Mouse (Mus musculus): ENCODE measurements at regions not wholly inside any gene's neighbourhood (a gene's known extent, or its start where the extent isn't known, plus 50 kb on each side); places are given as distances from the start of the nearest gene placed in this dataset.

DNA sequence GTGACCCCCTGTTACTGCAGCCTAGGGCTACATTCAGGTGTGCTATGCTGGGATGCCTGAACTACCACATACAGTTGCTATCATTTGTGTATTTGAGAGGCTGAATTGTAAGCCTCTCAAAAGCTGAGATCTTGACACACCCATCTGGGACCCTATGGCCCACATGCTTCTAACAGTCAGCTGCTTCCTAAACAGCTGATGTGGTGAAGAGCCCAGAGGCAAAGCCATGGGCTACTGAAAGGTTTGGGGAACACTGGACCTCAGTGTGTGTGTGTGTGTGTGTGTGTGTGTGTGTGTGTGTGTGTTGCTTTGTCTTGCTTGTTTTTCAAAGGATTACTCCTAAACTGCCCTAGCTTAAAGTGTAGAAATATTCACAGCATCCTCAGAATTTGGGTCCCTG is 75.0 kb downstream of the Lbh start:
- no peak for DNase-seq

DNA sequence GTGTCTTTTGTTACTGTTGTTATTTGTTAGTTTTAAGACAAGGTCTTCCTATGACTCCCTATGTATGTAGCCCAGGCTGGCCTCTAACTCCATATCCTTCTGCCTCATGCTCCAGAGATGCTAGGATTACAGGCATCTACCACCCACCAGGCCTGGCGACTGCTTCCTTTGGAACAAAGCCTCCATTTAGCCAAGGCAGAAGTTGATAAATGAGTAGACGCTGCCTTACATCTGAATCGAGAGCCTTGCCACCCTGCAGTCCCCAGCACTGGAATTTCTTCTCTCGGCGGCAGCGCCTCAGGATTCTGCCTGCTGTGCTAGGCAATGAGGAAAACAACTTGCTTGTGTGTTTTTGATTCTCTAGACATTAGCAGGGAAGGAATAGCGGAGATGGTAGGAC is 75.5 kb downstream of the Lbh start:
- no peak for DNase-seq

DNA sequence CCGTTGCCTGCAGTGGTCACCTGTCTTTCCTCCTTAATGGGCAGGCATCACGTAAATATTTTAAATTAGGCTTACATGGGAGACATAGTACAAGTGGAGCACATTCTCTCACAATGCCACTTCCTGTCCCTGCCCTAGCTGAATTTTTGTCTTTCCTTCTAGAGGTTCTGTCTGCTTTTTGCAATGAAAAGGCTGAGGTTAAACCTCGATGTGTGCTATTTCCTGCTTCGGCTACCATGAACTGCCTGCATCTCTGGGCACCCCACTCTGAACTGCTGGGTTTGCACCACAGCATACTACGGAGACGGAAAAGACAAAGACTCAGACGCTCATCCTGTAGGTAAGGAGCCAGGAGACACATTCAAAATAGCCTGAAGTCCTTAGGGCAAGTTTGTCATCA is 78.4 kb downstream of the Lbh start:
- DNase-seq, result peak; percentile 25 to 58

DNA sequence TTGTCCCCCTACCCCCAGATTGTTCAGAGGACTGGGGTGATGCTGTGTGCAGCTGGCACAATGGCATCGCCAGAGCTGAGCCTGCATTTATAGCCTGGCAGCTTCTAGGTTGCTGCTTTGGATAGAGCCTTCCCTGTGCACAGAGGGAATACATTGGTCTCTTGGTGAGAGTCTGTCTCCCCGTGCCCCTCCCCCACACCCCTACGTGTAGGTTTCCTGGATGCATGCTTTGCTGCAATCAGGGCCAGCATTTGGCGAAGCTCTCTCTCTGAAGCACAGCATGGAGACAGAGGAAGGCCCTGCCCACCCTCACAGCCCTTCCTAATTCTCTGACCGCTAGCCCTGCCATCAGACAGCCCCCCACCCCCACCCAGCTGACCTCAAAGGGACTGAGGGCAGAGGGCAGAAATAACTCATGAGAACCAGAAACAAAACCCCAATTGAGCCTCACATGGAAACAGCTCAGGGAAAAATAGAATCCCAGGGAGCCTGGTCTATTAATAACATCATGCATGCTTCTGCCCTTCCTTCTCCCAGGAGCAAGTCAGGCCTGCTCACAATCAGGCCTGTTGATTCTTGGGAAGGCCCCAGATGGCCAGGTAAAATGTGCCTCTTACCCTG is 79.3 kb downstream of the Lbh start:
- no peak for DNase-seq

DNA sequence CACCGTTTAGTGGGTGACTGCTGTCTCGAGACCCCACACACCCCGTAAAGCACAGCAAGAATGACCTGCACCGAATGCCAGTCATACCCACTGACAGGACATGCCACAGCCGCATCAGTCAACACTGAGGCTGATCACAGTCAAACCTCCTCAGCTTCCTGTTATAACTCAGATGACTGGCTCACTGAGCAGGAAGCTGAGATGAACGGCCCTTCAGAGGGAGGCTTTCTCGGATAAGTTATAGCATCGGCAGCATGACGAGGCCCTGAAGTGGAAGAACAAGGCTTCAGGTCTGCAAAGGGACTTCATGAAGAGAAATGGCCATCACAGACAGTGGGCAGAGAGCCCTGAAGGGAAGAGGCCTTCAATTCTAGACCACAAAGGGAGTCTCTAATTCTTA is 87.0 kb downstream of the Lbh start:
- peak in 1 of 2 experiments; percentile 38 for DNase-seq

DNA sequence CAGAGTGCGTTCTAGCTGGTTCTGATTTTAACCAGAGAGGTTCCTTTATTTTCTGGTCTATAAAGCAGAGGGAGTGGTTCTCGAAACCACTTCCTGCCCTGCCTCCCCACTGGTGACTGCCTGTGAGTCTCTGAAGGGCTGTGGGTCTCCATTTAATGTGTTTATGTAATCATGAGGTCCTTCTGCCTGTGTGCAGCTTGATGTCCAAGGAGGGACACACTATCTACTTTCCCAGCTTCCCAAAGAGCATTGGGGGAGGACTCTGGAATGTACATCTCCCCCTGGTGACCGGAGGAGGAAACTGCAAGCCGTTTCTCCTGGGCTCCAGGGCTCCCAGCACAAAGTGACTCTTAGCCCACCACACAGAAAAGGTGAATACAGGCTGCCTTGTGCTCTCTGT is 90.8 kb downstream of the Lbh start:
- DNase-seq, result peak in 1 of 2 experiments; percentile 51

DNA sequence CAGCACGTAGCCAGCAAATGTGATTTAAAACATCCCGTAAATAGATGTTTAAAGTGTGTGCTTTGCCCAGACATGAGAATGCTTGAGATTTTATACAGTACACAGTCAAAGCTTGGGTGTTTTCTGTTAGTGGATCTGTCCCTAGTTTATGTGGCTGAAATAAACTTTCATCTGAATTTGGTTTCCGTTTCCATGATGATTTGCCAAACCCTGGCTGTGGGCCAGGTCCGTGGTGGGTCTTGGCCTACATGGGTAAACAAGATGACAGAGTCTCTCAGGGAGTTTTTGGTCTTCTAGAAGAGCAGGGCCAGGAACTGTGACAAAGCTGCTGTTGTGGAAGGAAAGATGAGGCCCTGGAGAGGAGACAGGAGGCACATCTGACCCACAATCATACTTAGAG is 91.9 kb downstream of the Lbh start:
- DNase-seq, result peak in 1 of 2 experiments; percentile 40

DNA sequence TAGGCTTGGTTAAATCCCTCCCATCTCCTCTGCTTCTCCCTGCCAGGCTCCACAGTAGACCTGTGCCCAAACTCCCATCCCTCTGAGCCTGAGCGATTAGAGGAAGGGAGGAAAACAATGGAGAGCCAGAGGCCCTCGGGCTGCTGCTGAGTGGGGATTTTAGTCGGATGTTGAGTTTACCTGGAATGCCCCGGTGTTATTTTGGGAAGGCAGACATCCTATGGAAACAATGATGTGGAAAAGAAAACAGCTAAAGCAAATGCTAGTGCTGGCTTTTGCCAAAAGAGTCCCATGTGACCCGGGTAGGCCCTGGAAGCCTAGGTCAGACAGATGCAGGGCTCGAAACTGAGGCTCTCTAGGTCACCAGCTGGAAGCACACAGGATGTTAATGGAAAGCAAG is 94.3 kb downstream of the Lbh start:
- DNase-seq, result no peak

DNA sequence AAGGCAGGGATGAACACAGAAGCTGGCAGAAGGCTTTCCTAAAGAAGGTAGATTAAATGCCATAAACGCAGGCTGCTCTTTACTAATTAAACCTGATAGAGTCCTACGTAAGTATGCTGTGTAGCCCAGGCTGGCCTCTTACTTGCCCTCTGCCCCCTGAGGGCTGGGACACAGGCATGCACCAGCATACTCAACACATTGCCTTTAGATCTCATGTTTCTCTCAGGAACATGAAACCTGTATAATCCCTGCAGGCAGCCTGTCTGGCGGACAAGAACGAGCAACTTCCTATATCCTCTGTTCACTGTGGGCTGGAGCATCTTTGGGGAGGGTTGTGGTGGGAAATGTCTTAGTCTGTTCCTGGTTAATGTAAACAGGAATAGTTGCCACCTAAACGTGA is 94.8 kb upstream of the Lclat1 start:
- no peak for DNase-seq

DNA sequence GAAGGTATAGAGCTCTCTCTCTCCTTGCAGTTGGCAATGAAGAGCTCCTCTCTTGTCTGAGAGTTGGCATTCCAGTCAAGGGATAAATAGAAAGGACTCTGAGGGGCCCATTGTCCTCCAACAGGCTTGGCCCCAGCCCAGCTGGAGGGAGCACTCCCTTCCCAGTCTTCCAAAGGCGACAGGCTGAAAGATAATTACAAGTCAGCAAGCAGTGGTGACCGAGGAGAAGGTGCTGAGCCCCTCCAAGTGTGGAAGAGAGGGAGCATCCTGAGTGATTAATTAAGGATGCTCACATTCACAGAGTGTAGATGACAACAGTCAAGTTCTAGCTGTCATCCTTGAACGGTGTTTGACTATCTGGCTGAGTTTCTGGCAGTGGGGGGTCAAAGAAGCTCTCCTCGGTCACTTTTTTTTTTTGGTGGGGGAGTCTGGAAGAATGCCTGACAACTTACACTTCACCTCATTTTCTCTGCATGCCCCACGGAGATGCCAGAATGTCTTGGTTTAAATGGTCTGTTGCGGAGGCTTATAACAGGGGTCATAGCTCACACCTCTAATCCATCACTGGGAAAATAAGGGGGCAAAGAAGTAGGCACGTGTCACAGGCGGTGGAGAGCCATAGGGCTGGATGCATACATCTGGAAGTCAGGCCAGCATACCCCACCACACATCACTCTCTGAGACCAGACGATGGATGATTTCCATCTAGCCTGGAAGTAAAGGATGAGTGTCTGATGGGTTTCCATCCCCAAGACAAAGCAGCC is 93.5 kb upstream of the Lclat1 start:
- no peak for DNase-seq

DNA sequence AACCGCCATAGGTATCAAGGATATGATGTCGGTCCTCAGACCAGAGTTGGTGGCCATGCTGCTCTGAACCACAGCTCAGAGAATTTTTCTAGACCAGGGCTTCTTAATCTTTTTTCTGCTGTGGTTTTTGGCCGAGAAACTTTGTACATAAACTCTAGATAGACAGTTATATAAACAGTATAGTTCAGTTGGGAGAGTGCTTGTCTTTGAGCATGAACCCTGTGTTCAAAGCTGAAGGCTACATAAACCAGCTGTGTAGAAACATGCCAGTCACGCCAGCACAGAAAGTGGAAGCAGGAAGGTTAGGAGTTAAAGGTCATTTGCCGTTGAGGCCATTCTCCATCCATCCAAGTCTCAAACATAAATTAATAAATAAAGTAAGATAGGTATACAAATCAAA is 90.6 kb upstream of the Lclat1 start:
- no peak for DNase-seq

DNA sequence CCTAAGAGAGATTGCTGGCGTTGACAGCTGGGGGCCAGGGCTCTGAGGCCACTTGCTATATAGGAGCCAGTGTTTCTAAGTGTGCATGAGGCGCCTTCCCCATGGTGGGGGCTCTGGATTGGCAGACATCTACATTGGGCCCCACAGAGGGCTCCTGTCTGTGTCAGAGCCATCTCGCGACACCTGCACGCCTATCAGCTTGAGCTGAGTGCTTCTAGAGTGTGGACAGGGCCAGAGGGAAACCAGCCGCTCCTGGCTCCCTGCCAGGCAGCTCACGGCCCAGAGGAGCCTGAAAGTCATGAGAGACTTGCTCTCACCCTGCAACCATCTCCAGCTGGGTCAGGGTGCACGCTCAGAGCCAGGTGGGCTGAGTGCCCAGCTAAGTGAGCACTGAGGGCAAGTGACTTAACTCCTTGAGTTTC is 85.1 kb upstream of the Lclat1 start:
- DNase-seq, result peak; percentile 60 to 73

DNA sequence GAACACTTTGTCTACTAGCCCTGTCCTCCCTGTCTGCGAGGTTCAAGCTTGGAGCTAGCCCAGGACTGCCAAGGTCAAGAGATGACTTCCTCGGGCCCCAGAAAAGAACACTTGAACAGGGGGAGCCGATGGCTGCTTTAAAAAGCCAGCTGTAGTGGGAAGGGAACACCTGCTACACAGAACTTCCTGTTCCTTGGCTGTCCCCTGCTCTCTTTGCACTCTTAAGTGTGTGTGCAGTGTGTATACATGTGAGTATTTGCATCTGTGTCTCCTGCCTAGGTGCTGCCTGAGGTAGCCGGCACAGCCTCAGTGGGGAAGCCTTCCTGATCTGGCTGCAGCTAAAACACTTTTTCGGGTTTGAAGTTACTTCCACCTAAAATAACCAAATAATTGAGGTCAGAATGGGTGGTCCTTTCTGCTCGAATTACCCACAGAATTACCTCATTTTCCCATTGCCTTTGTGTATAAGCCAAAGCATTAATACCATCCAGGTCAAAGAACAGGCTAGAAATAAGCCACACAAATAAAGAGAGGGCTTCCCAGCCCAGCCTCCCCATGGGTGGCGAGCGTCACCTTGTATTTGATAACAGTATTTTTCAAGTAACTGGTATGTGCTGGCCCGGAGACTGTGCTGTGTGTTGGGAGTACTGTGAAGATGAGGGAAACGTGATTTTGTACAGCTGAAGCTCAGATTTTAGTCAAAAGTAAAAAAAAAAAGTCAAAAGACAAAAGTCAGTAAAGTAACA is 84.2 kb upstream of the Lclat1 start:
- DNase-seq, result peak; percentile 50 to 77

DNA sequence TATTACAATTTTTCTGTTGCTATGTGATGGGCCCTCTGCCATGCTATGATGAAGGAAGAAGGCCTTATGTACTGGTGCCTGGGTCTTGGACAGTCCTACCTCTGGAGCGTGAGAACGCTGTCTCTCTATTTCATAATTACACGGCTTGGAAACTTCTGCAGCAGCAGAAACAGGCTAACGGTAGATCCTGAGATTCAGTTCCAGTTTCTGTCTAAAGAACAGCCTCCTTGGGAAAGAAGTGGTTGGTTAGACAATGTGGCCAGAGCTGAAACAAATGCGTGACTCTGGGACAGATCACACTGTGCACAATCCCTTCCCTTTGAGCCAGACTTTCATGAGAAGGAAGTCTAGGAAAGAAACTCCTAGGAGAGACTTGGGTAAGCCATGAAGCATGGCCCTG is 80.7 kb upstream of the Lclat1 start:
- no peak for DNase-seq

DNA sequence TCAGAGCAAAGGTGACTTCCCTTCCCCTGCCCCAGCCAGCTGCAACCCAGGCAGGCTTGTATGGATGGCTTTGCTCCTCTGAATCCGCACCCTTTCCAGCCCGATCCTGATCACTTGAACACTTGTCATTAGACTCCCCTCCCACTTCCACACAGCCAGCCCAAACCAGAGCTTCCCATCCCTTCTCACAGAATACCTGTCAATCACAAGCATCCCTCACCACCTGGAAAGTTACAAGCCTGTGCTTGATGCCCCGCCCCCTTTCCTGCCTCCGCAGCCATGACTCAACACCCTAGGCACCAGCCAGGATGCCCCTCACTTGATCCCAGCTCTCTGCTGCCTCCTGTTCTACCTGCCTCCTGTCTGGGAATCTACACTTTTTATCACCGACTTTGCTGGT is 76.0 kb upstream of the Lclat1 start:
- no peak for DNase-seq

DNA sequence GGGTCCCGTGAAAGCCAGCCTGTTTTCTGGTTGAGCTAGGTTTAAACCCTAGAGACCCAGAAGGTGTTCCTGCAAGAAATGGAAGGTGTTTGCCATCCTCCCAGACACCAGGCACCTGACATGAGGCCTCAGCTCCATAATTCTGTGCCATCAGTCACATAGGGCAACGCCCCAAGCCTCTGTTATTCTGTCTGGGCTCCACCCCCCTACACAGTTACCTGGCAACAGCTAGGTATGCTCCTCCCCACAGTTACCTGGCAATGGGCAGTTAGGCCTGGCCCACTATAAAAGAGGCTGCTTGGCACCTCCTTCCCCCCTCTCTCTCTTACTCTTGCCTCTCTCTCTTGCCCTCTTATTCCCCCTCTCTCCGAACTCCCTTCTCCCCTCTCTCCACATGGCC is 75.5 kb upstream of the Lclat1 start:
- no peak for DNase-seq

DNA sequence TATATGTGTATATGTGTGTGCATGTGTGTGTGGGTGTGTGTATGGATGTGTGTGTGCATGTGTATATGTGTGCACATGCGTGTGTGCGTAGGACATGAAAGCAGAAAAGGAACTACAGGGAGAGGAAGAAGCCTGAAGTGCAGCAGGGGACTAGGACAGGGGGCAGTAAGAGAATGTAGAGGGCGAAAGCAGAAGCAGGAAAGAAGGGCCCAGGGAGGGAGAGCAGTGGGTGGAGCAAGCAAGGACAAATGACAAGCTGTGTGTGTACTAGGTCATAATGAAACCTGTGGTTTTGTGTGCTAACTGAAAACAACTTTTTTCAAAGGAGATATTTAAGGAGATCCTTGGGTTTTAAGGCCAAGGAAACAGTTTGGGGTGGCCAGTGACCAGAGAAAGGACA is 73.4 kb upstream of the Lclat1 start:
- peak in 1 of 2 experiments; percentile 58 for DNase-seq

DNA sequence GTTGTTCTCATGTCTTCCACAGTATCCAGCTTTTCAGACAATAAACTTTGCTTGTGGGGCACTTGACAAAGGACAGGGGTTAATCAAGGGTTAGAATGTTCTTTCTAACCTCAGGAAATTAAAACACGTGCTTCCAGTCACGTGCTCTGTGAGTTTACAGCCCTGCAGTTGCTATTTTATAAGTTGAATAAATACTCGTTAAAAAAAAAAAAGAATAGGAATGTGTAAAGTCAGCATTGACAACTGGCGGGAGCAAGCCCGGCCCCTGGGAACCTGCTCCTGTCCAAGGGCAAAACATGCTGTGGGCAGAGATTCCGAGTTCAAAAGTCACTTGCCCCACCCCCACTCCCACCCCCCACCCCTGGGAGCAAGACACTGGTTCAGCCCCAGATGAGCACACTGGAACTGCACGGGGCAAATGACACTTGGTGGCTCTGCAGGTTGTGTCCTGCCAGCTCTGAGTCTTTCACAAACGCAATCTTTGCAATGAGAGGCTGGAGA is 72.8 kb upstream of the Lclat1 start:
- DNase-seq, result no peak

DNA sequence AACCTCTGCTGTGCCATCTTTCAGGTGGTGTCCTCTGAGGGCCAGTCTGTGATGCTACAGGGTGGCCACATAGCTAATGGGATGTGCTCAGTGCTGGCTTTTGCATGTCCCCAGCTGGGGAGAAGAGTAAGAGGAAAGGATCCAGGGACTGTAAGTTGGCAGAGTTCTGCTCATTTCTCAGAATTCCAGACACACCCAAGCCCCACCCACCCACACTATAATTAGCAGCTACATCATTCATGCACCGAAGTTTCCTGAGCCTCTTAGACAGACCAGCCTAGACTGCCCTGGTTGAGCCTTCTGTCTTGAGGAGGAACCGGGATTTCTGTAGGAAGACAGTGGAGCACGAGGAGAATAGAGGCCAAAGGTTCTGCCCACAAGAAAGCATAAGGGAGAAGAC is 70.9 kb upstream of the Lclat1 start:
- no peak for DNase-seq

DNA sequence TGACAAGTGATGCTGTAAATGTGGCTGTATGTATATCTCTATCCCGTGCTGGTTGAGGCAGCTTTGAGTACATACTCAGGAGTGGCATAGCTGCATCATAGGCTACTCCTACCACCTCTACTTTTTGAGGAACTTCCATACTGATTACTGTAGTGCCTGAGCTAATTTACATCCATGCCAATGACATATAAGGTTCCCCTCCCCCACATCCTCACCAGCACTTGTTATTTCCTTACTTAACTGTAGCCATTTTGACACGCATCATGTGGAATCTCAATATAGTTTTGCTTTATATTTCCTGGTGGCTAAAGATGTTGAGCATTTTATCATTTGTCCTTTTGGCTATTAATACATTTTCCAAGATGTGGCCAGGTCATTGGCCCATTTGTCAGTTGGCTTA is 69.2 kb upstream of the Lclat1 start:
- no peak for DNase-seq

DNA sequence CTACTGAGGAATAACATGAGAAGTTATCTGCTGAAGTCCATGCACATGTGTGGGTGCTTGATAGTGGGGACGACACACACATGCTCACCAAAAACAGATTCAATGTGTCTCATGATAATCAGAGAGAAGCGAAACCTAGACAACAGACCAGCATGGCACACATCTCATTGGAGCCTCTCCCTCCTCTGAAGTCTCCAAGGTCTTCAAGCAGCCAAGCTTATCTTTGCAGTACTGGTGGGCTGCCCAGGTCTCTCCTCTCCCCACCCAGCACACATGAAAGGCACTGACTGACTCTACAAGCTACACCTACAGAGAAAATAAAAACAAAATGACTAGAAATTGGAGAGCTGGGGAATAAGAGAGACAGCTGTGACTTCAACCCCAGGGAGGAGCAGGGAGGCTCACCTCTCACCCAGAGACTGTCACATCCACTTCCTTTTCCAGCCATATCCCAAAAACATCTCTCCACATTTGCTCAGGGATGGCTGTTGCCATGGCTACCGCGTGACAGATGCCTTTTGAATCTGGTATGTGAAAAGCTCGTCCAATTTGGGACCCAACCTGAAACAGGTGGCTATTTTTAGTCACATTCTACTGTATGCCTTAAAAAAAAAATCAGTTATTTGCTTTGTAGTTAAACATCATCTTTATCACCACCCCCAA is 62.7 kb upstream of the Lclat1 start:
- DNase-seq, result no peak

DNA sequence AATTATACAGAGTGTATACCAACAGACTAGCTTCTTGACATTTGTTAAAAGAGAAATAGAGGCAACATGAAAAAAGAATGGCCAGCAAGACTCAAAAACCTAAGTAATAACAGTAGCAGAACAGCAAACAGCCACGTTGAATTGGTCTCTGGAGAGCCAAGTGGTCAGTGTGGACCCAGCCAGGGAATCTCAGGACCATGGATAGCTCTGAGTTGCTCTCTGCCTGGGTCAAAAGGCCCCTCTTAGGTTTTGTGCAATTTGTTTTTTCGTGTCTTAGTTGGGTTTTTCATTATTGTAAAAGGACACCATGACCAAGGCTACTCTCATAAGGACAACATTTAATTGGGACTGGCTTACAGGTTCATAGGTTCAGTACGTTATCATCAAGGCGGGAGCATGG is 60.8 kb upstream of the Lclat1 start:
- DNase-seq, result no peak

DNA sequence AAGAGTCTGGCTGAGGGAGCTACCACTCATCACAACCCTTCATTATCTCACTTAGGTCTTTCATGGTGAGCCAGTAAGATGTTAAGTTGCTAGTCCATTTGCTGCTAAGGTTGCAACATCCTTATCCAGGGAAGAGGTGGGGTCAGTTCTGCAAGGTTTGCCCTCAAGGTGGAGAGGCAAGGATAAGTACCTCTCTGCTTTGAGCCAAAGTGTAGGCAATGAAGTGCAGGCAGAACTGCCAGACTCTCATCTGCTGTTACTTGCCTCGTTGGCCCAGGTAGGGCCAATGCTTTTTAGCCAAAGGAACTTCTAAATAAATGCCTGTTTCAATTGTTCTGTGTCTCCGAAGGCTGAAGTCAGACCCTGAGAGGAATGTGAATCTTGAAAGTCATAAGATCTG is 59.6 kb upstream of the Lclat1 start:
- no peak for DNase-seq
